Mouse (Mus musculus): ENCODE results near the gene Itih4. TPM values are rescaled to one million over a fixed set of nuclear protein-coding genes. Genes with fewer than 3 reads are reported as not detected.

Gene Itih4
- polyA plus RNA-seq, 1 experiment, result not detected

GRCm38 (mm10) chr14:30856885-30857507, 29.3 kb upstream of the Itih4 start:
- TF ChIP-seq EP300 (IDR thresholded peaks at IDR 0.05; ENCODE audit: insufficient read depth, low read depth, low read length), result no peak
- no peak for TF ChIP-seq POLR2A (IDR thresholded peaks at IDR 0.05; ENCODE audit: insufficient read depth, low read length)
- TF ChIP-seq CTCF (IDR thresholded peaks at IDR 0.05; ENCODE audit: low read depth, low read length), result no peak
- H3K9me3 ChIP-seq (replicated peaks; ENCODE audit: control insufficient read depth, insufficient read depth, low read length, poor library complexity, severe bottlenecking), result no peaks in the 10 kb centered on the region
- no peak overlapping the region for H3K27ac ChIP-seq (ENCODE audit: insufficient read depth, low read length)
- H3K4me3 ChIP-seq (ENCODE audit: low read depth, low read length), result no peak overlapping the region
- H3K27me3 ChIP-seq (ENCODE audit: control insufficient read depth, insufficient read depth, low read length, poor library complexity, severe bottlenecking), result no peaks in the 10 kb centered on the region
- H3K9ac ChIP-seq (ENCODE audit: low read depth, poor library complexity, severe bottlenecking), result no peak overlapping the region
- H3K4me1 ChIP-seq (ENCODE audit: control insufficient read depth, insufficient read depth, low read length), result no peaks in the 10 kb centered on the region
- no peaks in the 10 kb centered on the region for H3K36me3 ChIP-seq (ENCODE audit: control insufficient read depth, insufficient read depth, low read length, poor library complexity, severe bottlenecking)

GRCm38 (mm10) chr14:30857990-30858389, 28.3 kb upstream of the Itih4 start:
- no peak overlapping the region for H3K9ac ChIP-seq (ENCODE audit: low read depth, poor library complexity, severe bottlenecking)
- H3K4me1 ChIP-seq (ENCODE audit: control insufficient read depth, insufficient read depth, low read length), result no peaks in the 10 kb centered on the region
- H3K27me3 ChIP-seq (ENCODE audit: control insufficient read depth, insufficient read depth, low read length, poor library complexity, severe bottlenecking), result no peaks in the 10 kb centered on the region
- no peak overlapping the region for H3K4me3 ChIP-seq (ENCODE audit: low read depth, low read length)
- no peak for TF ChIP-seq EP300 (IDR thresholded peaks at IDR 0.05; ENCODE audit: insufficient read depth, low read depth, low read length)
- TF ChIP-seq POLR2A (IDR thresholded peaks at IDR 0.05; ENCODE audit: insufficient read depth, low read length), result no peak
- TF ChIP-seq CTCF (IDR thresholded peaks at IDR 0.05; ENCODE audit: low read depth, low read length), result peak; percentile 36
- no peaks in the 10 kb centered on the region for H3K9me3 ChIP-seq (replicated peaks; ENCODE audit: control insufficient read depth, insufficient read depth, low read length, poor library complexity, severe bottlenecking)
- H3K27ac ChIP-seq (ENCODE audit: insufficient read depth, low read length), result no peak overlapping the region
- no peaks in the 10 kb centered on the region for H3K36me3 ChIP-seq (ENCODE audit: control insufficient read depth, insufficient read depth, low read length, poor library complexity, severe bottlenecking)

- Histone ChIP-seq H3K27ac (ENCODE audit: insufficient read depth, low read length) (no peak overlapping the region), H3K4me1 (ENCODE audit: control insufficient read depth, insufficient read depth, low read length) (no peaks in the 10 kb centered on the region), H3K27me3 (ENCODE audit: control insufficient read depth, insufficient read depth, low read length, poor library complexity, severe bottlenecking) (no peaks in the 10 kb centered on the region), H3K9me3 (replicated peaks; ENCODE audit: control insufficient read depth, insufficient read depth, low read length, poor library complexity, severe bottlenecking) (no peaks in the 10 kb centered on the region), H3K4me3 (ENCODE audit: low read depth, low read length) (no peak overlapping the region), H3K9ac (ENCODE audit: low read depth, poor library complexity, severe bottlenecking) (no peak overlapping the region), H3K36me3 (ENCODE audit: control insufficient read depth, insufficient read depth, low read length, poor library complexity, severe bottlenecking) (no peaks in the 10 kb centered on the region)
- TF ChIP-seq POLR2A (IDR thresholded peaks at IDR 0.05; ENCODE audit: insufficient read depth, low read length) (no peak), EP300 (IDR thresholded peaks at IDR 0.05; ENCODE audit: insufficient read depth, low read depth, low read length) (no peak), CTCF (IDR thresholded peaks at IDR 0.05; ENCODE audit: low read depth, low read length) (no peak)
These were observed 24.7 kb upstream of the Itih4 start for GRCm38 (mm10) chr14:30861421-30862125.

- Histone ChIP-seq H3K4me3 (ENCODE audit: low read depth, low read length) (no peak overlapping the region), H3K9me3 (replicated peaks; ENCODE audit: control insufficient read depth, insufficient read depth, low read length, poor library complexity, severe bottlenecking) (no peaks in the 10 kb centered on the region), H3K4me1 (ENCODE audit: control insufficient read depth, insufficient read depth, low read length) (no peaks in the 10 kb centered on the region), H3K27ac (ENCODE audit: insufficient read depth, low read length) (no peak overlapping the region), H3K36me3 (ENCODE audit: control insufficient read depth, insufficient read depth, low read length, poor library complexity, severe bottlenecking) (no peaks in the 10 kb centered on the region), H3K9ac (ENCODE audit: low read depth, poor library complexity, severe bottlenecking) (no peak overlapping the region), H3K27me3 (ENCODE audit: control insufficient read depth, insufficient read depth, low read length, poor library complexity, severe bottlenecking) (no peaks in the 10 kb centered on the region)
- TF ChIP-seq CTCF (IDR thresholded peaks at IDR 0.05; ENCODE audit: low read depth, low read length) (no peak), POLR2A (IDR thresholded peaks at IDR 0.05; ENCODE audit: insufficient read depth, low read length) (no peak), EP300 (IDR thresholded peaks at IDR 0.05; ENCODE audit: insufficient read depth, low read depth, low read length) (no peak)
These were observed 23.9 kb upstream of the Itih4 start for GRCm38 (mm10) chr14:30862368-30862767.

GRCm38 (mm10) chr14:30865311-30865710, 21.0 kb upstream of the Itih4 start:
- H3K4me1 ChIP-seq (ENCODE audit: control insufficient read depth, insufficient read depth, low read length), result no peaks in the 10 kb centered on the region
- TF ChIP-seq POLR2A (IDR thresholded peaks at IDR 0.05; ENCODE audit: insufficient read depth, low read length) (no peak), CTCF (IDR thresholded peaks at IDR 0.05; ENCODE audit: low read depth, low read length) (peak; percentile 43), EP300 (IDR thresholded peaks at IDR 0.05; ENCODE audit: insufficient read depth, low read depth, low read length) (no peak)
- no peak overlapping the region for H3K4me3 ChIP-seq (ENCODE audit: low read depth, low read length)
- no peak overlapping the region for H3K27ac ChIP-seq (ENCODE audit: insufficient read depth, low read length)
- H3K36me3 ChIP-seq (ENCODE audit: control insufficient read depth, insufficient read depth, low read length, poor library complexity, severe bottlenecking), result no peaks in the 10 kb centered on the region
- H3K9ac ChIP-seq (ENCODE audit: low read depth, poor library complexity, severe bottlenecking), result no peak overlapping the region
- no peaks in the 10 kb centered on the region for H3K27me3 ChIP-seq (ENCODE audit: control insufficient read depth, insufficient read depth, low read length, poor library complexity, severe bottlenecking)
- H3K9me3 ChIP-seq (replicated peaks; ENCODE audit: control insufficient read depth, insufficient read depth, low read length, poor library complexity, severe bottlenecking), result no peaks in the 10 kb centered on the region

- Histone ChIP-seq H3K4me1 (ENCODE audit: control insufficient read depth, insufficient read depth, low read length) (no peaks in the 10 kb centered on the region), H3K27ac (ENCODE audit: insufficient read depth, low read length) (no peak overlapping the region), H3K9me3 (replicated peaks; ENCODE audit: control insufficient read depth, insufficient read depth, low read length, poor library complexity, severe bottlenecking) (no peaks in the 10 kb centered on the region), H3K9ac (ENCODE audit: low read depth, poor library complexity, severe bottlenecking) (no peak overlapping the region), H3K27me3 (ENCODE audit: control insufficient read depth, insufficient read depth, low read length, poor library complexity, severe bottlenecking) (no peaks in the 10 kb centered on the region), H3K4me3 (ENCODE audit: low read depth, low read length) (no peak overlapping the region), H3K36me3 (ENCODE audit: control insufficient read depth, insufficient read depth, low read length, poor library complexity, severe bottlenecking) (no peaks in the 10 kb centered on the region)
- TF ChIP-seq EP300 (IDR thresholded peaks at IDR 0.05; ENCODE audit: insufficient read depth, low read depth, low read length) (no peak), POLR2A (IDR thresholded peaks at IDR 0.05; ENCODE audit: insufficient read depth, low read length) (no peak), CTCF (IDR thresholded peaks at IDR 0.05; ENCODE audit: low read depth, low read length) (peak; percentile 95)
These were observed 19.2 kb upstream of the Itih4 start for GRCm38 (mm10) chr14:30867042-30867441.
